Mouse (Mus musculus) testis, postnatal 10 days (tissue): Measurements from ENCODE around the gene Wfdc12.
"Not testable (repeated sequence)": the region's sequence is repeated elsewhere in the genome, so short reads cannot be mapped to it uniquely, and the experiment has no call there.

Experiments used
- DNase-seq: peaks from one replicate; pipeline ENCODE4 v3.0.0; 2021; ENCODE audit warnings: low spot score

Wfdc12 gene

DNA sequence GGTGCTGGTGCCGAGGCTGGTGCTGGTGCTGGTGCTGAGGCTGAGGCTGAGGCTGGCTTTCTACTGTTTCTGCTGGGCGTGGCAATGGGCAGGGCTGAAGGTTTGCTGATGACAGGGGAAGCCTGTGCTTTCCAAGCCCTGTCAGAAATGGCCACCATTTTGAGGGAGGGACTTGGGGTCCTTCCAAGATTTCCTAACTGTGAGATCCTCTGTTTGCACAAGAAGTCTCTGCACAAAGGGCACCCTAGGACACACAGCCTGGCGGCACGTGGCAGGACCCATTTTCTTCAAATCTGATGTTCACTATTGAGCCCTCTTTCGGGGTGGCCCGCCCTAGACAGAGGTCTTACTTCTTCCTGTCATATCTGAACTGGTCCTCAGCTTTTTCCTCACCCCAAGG, at the start of gene Wfdc12:
TSS of gene Wfdc12 (minus strand) at position 33 of the 400 bp plus-strand sequence.
- DNase-seq = no peak

DNA sequence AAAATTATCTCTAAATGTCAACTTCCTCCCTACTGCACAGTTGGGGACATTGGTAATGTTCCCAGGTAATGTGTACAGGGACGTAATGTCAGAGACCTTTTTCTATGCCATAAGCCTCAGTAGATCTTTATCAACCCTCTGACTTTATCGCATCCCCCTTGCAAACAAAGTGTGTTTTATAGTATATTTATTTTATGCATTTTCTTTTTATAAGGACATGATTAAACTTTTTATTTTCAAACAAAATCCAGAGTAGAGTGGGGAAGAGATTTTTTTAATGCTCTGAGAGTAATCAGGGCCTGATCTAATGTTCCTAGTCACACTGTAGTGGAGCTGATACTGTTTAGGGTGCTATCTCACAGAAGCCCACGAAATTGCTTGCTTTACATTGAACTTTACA, 48.0 kb upstream of the Wfdc12 start, which contains the start of gene Svs2:
TSS of gene Svs2 (minus strand) at position 101 of the 400 bp plus-strand sequence.
- no peak for DNase-seq

DNA sequence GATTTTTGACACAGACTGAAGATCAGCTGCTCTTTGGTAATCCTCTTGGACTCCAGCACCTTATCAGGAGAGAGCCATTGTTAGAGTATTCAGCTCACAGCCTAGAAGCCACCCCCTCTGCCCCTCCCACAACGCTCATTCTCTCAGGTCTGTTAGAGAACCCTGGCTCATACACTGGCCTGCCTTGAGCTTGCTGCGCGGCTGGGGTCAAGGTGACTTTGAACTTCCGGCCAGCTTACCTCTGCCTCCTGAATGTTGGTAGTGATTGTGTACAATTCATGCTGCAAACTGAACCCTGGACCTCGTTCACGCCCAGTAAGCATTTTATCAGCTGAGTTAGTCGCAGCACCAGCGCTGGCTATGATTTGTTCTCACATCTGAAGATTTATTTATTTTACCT, 42.3 kb upstream of the Wfdc12 start:
- DNase-seq = no peak

DNA sequence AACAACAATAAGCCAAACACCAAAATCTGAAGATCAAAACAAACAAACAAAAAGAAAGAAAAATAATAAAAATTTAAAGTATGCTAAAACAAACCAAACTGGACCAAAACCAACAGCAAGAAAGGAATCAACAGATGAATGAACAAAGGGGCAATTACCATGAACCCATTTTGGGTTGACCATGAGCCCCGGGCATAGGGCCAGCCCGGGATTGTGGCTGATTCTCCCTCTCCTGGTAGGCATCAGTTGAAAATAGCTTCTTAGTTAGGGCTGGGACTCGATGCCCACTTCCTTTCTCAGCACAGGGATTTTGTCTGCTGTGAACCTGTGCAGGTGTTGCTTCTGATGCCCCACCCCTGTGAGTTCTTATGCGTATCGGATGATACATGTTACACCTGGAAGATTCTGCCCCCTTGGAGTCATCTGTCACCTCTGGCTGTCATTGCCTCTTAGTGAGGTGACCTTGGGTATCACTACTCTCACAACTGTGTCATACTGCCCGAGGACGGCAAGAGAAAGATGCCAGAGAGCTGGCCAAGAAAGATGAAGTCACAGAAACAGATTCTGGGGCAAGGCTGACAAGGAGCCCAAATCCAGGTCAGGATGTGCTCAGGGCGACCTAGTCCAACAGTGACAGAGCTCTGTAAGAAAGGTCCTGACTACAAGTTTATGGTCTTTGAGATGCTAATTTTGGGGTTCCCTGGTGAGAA, 38.1 kb upstream of the Wfdc12 start:
- no peak for DNase-seq

DNA sequence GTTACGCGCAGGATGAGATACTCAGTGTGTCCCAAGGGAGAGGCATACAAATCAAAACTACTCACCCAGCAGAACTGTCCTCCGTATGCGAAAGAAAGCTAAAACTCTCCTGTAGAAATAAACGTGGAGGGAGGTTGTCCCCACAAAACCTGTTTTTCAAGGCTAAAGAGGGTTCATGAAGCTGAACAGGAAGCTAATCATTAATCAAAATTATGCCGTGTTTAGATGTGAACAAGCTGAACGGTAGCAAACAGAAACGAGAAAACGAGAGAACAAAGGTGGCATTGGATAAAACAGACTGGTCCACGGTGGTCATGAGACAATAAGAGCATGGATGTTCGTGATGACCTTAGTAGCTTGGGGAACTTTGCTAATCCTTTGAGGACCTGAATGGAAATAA, 31.1 kb upstream of the Wfdc12 start, which contains the start of gene Wfdc15b:
TSS of gene Wfdc15b (minus strand) at position 139 of the 400 bp plus-strand sequence.
- DNase-seq = no peak

DNA sequence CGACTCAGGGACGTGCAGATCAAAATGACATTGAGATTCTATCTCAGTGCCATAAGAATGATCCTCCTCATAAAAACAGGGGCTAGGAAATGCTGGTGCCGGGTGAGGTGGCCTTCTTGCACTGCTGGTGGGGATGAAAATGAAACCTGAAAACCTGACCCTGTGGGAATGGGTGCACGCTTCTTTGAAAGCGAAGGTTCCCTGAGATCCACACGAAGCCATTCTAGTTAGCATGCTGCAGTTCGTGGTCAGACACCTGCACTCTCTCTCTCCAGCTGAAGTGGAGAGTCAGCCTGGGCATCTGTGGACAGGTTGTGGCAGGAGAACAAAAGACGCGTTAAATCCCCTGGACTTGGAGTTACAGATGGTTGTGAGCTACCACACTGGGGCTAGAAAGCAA, 28.9 kb upstream of the Wfdc12 start:
- DNase-seq = no peak

DNA sequence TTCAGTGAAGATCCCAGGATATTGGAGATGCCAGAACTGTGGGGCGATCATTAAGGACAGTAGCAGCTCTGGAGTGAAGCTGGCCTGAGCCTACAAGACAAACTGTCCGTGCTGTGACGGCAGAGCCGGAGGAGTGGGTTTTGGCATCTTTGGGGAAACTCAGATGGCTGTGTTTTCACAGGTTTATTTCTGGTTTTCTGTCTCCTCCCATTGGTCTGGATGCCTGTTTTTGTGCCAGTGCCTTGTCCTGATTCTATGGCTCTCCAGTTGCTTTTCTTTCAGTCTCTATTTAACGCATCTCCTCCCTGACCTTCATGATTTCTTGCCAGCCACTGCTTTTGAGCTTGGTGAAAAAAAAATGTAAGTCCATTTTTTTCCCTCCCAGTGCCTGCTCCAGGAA, 22.3 kb upstream of the Wfdc12 start:
- no peak for DNase-seq

DNA sequence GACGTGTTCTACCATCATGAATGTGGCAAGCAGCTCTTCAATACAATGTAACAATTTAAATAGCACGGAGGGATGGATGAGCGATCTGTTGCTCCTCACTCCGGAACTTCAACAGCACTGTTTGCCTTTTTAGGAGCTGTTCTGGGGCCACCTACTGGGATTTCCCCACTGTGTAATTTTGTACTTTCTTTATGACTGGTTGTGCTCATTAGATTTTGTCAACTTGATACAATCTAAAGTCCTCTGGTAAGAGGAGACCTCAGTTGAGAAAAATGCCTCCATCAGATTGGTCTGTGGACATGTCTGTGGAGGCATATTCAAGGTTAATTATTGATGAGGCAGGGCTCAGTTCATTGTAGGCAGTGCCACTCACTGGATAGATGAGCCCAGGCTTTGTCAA, 20.5 kb upstream of the Wfdc12 start:
- DNase-seq = no peak

DNA sequence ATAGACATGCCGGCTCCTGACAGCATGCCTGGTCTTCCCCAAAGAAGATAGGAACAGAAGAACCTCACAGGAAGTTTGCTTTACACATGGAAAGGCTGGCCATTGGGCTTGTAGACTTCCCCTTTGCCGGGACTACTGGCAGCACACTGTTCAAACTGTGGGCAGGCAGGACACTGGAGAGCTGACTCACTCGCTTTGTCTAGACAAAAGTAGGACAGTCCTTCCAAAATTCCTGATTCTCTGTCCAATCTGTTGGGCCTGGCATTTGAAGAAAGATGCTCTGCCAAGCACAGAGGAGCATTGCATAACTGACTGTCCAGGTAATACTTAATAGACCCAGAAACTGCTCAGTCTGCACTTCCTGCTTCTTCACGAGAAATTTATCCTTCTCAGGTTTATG, 16.3 kb upstream of the Wfdc12 start:
- DNase-seq = no peak

DNA sequence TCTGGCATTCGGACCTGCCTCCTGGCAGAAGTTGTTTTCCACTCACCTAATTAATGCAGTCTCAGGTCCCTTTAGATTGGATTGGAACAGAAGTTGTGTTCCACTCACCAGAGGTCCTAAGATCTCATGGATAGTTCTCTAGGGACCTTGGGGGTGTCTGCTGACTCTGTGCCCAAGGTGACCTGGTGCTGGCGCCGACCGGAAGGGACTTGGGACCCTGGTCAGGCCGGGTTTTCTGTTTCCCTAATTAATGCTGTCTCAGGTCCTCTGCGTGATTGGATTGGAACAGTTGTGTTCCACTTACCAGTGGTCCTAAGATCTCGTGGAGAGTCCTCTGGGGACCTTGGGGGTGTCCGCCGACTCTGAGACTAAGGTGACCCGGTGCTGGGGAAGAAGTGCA, 15.6 kb upstream of the Wfdc12 start:
- not testable (repeated sequence) for DNase-seq

DNA sequence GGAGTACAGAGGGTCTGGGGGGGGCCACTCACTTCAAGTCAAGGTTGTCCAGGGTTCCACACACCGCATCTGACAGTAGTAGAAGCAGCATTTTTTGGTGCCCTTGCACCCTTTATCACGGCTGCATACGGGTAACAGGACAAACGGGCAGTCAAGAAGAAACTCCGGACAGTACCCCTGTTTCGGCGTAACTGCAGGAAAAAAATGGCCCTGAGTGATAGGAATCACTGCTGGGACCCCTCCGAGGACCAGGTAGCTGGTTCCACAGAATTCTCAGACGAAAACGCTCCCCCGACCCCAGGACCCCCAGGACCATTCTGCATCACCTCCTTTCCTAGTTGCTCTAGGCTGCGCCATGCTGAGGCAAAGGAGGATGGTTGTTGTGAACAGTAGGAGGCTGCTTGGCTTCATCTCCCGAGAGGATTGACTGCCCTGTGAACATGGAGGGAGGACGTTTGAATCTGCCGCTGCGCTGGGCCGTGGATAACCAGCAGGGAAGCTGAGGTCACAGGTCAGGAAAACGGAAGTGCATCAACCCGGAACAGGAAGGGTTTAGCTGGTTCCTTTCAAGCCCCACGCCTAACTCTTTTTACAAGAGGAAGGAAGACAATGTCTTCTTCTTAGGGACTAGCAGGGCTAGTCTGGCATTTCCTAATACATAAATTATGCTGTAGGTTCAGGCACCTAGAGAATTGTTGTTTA, 9.4 kb upstream of the Wfdc12 start, which contains the start of gene Wfdc15a:
TSS of gene Wfdc15a (minus strand) at position 505 of the 702 bp plus-strand sequence.
- DNase-seq = no peak

DNA sequence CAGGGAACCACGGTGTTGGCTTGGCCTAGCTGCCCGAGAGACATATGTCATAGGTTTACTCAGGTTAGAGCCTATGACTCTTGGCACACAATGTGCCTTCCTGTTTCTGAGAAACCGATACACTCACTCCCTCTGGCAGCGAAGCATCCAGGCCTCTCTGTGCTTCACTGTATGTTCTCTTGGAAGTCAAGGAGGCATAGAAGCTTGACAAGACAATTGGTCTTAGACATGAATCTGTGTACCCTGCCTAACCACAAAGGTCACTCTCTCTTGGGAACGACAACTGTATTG, 6.2 kb upstream of the Wfdc12 start:
- DNase-seq = no peak

DNA sequence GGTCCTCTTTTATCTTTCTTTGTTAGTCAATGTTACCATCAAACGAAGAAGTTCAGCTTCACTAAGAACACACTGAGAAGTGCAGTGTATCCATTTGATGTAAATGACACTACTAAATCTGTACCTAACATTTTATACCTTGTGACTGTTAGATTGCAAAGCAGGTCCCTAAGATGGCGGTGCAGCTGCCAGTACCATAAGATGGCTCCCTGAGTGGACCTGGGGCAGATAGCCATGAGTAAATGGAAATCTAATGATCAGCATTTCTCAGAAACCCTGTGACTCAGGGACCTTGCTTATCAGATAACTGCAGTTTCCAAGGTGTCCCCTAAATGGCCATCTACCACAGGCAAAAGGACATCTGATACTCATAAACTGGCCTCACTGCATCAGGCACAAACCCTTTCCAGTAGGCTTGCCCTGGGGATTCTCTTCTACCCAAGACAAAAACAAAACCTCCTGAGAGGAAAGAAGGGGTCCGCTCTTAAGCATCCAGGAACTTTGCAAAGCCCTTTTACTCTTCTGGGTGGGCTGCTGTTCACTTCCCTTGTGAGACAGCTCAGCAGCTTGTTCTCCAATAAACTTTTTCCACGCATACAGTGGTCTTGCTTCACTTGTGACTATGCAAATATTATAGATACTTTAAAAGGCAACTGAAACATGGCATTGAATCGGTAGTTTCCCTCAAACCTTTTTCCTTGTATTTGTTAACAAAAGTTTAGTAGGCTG, 5.7 kb upstream of the Wfdc12 start:
- DNase-seq = no peak

DNA sequence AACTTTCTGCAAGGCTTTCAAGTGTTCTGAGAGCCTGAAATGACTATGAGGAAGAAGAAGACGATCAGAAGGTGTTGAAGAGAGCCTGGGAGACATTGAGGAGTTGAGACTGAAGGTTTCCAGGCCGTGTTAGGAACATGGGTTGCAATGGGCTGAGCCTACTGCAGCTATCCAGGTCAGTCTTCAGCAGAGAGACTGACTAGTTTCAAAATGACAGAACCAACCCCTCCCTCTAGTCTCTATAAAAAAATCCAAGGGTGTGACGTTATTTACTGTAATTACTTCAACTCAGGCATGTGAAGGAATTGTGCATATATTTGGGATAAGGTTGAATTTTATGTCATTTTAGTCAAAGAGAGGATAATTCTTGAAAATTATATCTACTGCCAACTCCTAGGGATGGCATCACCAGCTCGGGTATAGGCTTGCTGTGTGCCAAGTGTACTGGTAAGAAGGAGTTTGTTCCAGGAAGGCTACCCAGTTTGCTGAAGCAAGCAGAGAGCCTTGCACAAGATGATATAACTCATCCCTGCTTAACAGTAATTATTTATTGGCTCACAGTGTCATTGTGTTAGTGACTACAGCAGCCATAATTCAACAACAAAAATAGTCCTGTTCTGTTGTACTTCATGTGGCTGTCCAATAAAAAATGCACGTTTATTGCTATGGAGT, 4.7 kb upstream of the Wfdc12 start:
- no peak for DNase-seq

DNA sequence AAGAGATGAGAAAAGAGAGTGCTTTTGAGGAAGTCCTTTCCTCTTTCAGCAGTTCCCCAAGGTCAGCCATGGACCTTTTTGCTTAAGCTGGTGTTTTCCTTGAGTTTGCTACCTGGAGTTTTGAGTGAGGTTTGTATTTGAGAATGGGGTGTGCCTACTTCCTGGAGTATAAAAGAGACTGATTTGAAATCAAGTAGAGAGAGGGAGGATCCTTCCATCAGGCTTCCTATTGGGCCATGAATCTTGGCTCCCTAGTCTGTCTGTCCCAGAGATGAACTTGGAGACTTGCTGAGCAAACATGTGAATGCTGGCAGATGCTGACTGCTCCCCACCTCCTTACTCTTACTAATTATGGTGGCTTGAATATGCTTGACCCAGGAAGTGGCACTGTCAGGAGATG, 1.9 kb upstream of the Wfdc12 start:
- DNase-seq = no peak

DNA sequence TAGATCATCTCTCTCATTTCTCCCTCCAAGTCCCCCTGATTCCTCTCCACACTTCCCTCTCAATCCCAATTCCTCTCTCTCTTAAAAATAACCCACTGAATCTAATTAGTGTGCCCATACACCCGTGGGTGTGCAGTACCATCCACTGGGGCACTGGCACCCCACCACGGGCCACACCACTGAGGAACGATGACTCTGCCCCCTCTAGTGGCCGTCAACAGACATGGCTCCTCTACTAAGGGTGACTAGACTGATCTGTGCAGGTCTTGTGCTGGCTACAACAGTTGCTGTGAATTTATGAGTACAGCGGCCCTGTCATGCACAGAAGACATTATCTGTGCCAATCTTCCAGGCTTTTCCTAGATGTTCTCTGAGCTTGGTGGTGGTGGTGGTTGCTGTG, 1.7 kb downstream of the Wfdc12 start:
- DNase-seq = peak; percentile 38

DNA sequence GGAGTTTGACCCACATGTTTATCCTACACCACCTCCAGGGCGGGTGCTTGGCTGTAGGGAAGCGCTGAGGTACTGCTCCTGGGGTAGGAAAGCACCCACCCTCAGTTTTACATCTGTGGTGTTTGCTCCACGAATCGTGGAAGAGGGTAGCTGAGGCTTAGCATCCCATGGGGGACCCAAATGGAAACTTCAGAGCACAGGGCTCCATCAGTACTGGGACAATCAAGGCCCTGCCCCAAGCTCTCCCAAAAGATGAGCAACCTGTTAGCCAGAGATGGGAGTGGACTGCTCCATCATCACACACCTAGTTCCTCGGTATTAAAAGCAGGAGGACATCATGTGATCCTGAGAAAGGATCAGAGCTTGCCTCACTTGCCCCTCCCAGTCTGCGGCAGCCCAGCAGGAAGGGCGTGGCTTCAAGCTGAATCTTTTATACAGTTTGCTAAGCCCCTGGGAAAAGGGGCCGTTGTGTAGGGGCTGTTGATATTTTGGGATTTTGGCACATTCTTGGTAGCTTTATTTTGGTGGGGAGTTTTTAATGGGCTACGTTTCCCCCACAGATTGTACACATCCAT, 6.2 kb downstream of the Wfdc12 start:
- peak; percentile 33 for DNase-seq

DNA sequence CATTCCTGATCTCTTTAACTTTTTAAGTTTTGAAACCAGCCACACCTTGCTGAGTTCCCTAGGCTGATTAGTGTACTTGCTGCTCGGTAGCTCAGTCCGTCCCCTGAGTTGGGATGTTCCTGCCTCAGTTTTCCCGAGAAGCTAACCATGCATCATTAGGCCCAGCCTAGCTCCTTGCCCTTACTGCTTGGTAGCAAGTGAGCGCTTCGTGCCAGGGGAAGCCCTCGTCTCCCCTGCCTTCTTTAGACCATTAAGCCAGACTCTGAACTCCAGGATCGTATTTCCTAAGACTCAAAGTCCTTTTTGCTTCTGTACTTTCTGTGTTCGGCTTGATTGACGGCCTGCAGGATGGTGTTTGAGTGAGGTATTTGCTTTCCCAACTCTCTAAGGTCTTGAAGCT, 7.1 kb downstream of the Wfdc12 start:
- DNase-seq = peak; percentile 23

DNA sequence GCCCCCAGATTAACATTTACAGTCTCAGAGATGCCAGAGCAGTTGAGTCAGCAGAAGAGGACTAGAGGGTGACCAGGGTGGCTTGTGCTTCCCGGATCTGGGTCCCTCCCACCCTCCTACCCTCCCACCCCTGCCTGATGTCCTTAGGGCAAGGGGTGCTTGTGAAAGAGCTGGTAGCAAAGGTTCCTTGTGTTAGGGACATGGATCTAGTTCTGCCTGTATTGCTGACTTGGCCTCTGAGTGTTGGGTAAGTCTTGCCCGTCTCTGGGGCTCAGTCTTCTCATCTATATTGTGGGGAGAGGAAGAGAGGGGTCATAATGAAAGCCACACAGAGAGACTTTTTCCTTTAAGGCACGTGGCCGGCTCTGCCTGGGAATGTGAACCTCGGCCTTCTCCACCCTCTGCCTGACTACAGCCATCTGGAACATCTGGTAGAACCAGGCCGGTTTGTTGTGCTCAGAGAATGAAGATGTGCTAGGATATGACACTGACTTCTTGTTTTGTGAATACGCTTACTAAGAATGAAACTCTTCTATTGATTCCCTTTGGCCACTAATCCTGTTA, 7.6 kb downstream of the Wfdc12 start, which contains the start of gene Wfdc5:
TSS of gene Wfdc5 (minus strand) at position 51 of the 564 bp plus-strand sequence.
- peak; percentile 29 for DNase-seq

DNA sequence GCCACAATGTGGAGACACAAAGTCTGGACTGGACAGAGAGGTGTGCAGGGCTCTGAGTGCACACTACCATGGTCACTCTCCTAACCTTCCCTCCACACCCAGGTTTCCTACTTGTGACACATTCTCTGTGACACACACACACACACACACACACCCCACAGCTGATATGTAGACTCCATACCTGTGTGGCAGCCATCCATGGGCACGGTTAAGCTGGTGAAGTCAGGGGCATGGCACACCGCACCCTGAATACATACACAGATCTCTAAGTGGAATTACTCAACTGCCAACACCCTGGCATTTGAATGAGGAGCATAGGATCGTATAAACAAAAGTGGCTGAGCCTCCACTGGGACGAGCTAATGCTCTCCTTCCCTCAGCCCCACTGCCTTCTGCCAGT, 9.6 kb downstream of the Wfdc12 start:
- DNase-seq = peak; percentile 27

DNA sequence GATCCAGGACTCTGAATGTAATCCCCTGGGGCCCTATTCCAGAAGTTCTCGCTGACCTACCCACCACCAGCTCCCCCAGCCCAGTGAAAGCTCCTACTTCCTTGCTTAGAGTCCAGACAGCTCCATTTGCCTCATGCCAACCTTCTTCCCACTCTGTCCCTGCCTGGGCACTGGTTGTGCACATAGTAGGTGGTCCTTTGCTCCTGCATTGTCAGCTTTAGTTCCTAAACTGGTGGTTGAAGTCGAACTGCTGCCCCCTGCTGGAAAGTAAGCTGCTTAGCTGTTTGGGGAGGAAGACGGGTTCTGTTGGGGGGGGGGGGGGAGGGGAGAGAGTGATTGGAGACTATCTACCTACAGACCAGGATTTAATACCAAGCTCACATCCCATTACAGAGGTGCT, 10.3 kb downstream of the Wfdc12 start:
- peak; percentile 59 for DNase-seq

DNA sequence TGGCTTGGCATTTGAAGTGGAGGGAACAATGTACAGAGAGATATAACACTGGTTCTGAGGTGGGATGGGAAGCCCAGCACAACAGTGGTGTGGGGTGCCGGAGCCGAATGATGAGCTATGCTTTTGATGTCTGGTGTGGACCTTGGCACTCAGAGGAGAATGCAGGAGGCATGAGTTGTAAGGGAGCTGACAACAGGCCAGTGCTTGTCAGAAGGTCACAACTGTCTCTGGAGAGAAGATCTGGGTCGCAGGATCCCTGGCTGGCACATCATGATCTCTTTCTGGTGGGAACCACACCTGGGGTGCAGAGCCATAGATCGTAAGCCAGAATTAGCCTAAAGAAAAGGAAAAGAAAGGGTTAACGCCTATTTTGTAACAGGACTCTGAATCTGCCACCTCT, 12.6 kb downstream of the Wfdc12 start:
- no peak for DNase-seq
